Mouse (Mus musculus) cortical plate, adult 2 months (tissue): ENCODE results near the gene Gm16181.

Experiments
- CTCF ChIP-seq: fragments of 200-500 bp; IDR thresholded peaks from 2 replicates; pipeline ENCODE4 v1.5.1; 2011; ENCODE audit warnings: mild to moderate bottlenecking, control low read depth, low read length; ENCODE audit not compliant: insufficient read depth; ENCODE audit errors: extremely low read depth
- POLR2A ChIP-seq: fragments of 200-500 bp; IDR thresholded peaks from 2 replicates; pipeline ENCODE4 v1.6.1; 2011; ENCODE audit warnings: mild to moderate bottlenecking, low read length, control low read depth; ENCODE audit not compliant: insufficient read depth; ENCODE audit errors: extremely low read depth

DNA sequence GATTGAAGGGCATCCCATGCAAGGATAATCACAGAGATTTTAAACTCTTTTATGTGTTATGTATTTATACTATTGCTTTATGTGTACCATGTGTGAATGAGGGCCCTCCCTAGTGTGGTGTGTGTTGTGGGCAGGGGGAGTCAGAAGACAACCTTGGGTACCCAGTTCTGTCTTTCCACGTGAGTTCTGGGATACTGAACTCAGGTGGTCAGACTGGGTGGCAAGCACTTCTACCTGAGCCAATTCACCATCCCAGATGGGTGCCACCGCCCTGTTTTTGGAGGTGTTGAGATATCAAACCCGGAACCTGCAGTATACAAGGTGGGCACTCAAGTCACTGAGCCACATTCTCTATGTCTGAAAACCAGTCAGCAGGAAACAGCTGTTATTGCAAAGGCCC, 51.6 kb downstream of the Gm16181 start:
- TF ChIP-seq POLR2A (no peak), CTCF (no peak)
